Mouse (Mus musculus) liver, adult 2 months (tissue): ENCODE results near the gene Grb14. TPM values are rescaled to one million over a fixed set of nuclear protein-coding genes. Genes with fewer than 3 reads are reported as not detected.

Experiments
- DNase-seq: peaks from one replicate; pipeline ENCODE4 v3.0.0-alpha.2; 2011; ENCODE audit warnings: low read depth, low spot score; ENCODE audit errors: extremely low read depth
- H3K27ac ChIP-seq: fragments of 200-500 bp; replicated peaks from 2 replicates; pipeline ENCODE4 v1.5.1; 2012; ENCODE audit warnings: low read depth, mild to moderate bottlenecking, control low read depth, inconsistent platforms, low read length; ENCODE audit not compliant: insufficient read depth
- H3K27me3 ChIP-seq: fragments of 200-500 bp; 2 replicates; pipeline ENCODE4 v1.6.1; 2012; ENCODE audit warnings: mild to moderate bottlenecking, moderate library complexity, low read length, inconsistent platforms; ENCODE audit not compliant: control insufficient read depth, insufficient read depth
- H3K36me3 ChIP-seq: fragments of 200-500 bp; 2 replicates; pipeline ENCODE4 v1.6.1; 2012; ENCODE audit warnings: low read length, inconsistent platforms; ENCODE audit not compliant: control insufficient read depth, insufficient read depth
- H3K4me1 ChIP-seq: fragments of 200-500 bp; 2 replicates; pipeline ENCODE4 v1.6.1; 2011; ENCODE audit warnings: low read length; ENCODE audit not compliant: control insufficient read depth, insufficient read depth
- H3K4me3 ChIP-seq: fragments of 200-500 bp; 2 replicates; pipeline ENCODE4 v1.5.1; 2011; ENCODE audit warnings: low read depth, mild to moderate bottlenecking, control low read depth, low read length, moderate library complexity; ENCODE audit not compliant: insufficient read depth
- H3K79me2 ChIP-seq: fragments of 200-500 bp; 2 replicates; pipeline ENCODE4 v1.6.1; 2012; ENCODE audit warnings: inconsistent platforms, mild to moderate bottlenecking, low read length, moderate library complexity; ENCODE audit not compliant: control insufficient read depth, insufficient read depth
- H3K9ac ChIP-seq: fragments of 200-500 bp; 2 replicates; pipeline ENCODE4 v1.6.1; 2012; ENCODE audit warnings: low read depth, mild to moderate bottlenecking, control low read depth, inconsistent platforms, low read length
- CTCF ChIP-seq: fragments of 200-500 bp; IDR thresholded peaks from 2 replicates; pipeline ENCODE4 v1.5.1; 2011; ENCODE audit warnings: low read depth, low read length, control low read depth
- POLR2A ChIP-seq: fragments of 200-500 bp; IDR thresholded peaks from 2 replicates; pipeline ENCODE4 v1.6.1; 2011; ENCODE audit warnings: low read length, control low read depth; ENCODE audit not compliant: insufficient read depth; ENCODE audit errors: extremely low read depth
- WGBS: fragments of 180-500 bp; shearing (Covaris S2); methylation state at CpG from one replicate; pipeline ENCODE4 v1.1.7; 2018; 5-methylcytosine and 5-hydroxymethylcytosine counted together
- polyA plus RNA-seq: library from polyadenylated mRNA; depleted of rRNA; stranded (reverse); fragments of >200 nt; gene quantifications from 2 replicates; pipeline ENCODE4 v1.2.3, GENCODE M21; 2012; rRNA removed
- total RNA-seq: library from RNA; depleted of rRNA; stranded (reverse); fragments of >200 nt; gene quantifications from 2 replicates; pipeline ENCODE4 v1.2.3, GENCODE M21; 2014; rRNA removed

Grb14 gene
- total RNA-seq (43.8 and 47.6 TPM in 2 replicates), polyA plus RNA-seq (16.1 and 17.6 TPM in 2 replicates)

- Histone ChIP-seq H3K36me3 (no peaks in the 10 kb centered on the region), H3K4me1 (peaks cover 8% of the 10 kb centered on the region), H3K9ac (no peak within 1 kb of the TSS), H3K79me2 (peaks cover 12% of the 10 kb centered on the region; the same call in 1 of the 2 replicates), H3K27me3 (no peaks in the 10 kb centered on the region), H3K4me3 (no peak within 1 kb of the TSS), H3K27ac (no peak within 1 kb of the TSS)
- 97% methylated on average over 1 of the region's 1 CpGs for WGBS
- TF ChIP-seq CTCF: no peak
- TF ChIP-seq POLR2A: no peak
- no peak for DNase-seq
These were observed at the start of gene Grb14 for GRCm38 (mm10) chr2:65024887-65025286. Gene Grb14, minus strand, starts transcription at chr2:65024987.

GRCm38 (mm10) chr2:65072205-65072604 is 47.4 kb upstream of the Grb14 start:
- Histone ChIP-seq H3K4me3 (no peak overlapping the region), H3K79me2 (no peaks in the 10 kb centered on the region), H3K4me1 (no peaks in the 10 kb centered on the region), H3K27me3 (no peaks in the 10 kb centered on the region), H3K27ac (no peak overlapping the region), H3K36me3 (no peaks in the 10 kb centered on the region), H3K9ac (no peak overlapping the region)
- no peak for TF ChIP-seq POLR2A
- no peak for TF ChIP-seq CTCF
- 78% methylated on average over 3 of the region's 3 CpGs for WGBS
- no peak for DNase-seq

GRCm38 (mm10) chr2:65053764-65054163 is 29.0 kb upstream of the Grb14 start:
- no peaks in the 10 kb centered on the region for H3K36me3 ChIP-seq
- no peaks in the 10 kb centered on the region for H3K79me2 ChIP-seq
- 93% methylated on average over 2 of the region's 2 CpGs for WGBS
- H3K4me3 ChIP-seq: no peak overlapping the region
- no peak for TF ChIP-seq POLR2A
- TF ChIP-seq CTCF: no peak
- DNase-seq: no peak
- H3K27me3 ChIP-seq: no peaks in the 10 kb centered on the region
- no peaks in the 10 kb centered on the region for H3K4me1 ChIP-seq
- H3K27ac ChIP-seq: no peak overlapping the region
- no peak overlapping the region for H3K9ac ChIP-seq

- no peak overlapping the region for H3K9ac ChIP-seq
- H3K4me3 ChIP-seq: no peak overlapping the region
- no peaks in the 10 kb centered on the region for H3K27me3 ChIP-seq
- no peak overlapping the region for H3K27ac ChIP-seq
- H3K4me1 ChIP-seq: no peaks in the 10 kb centered on the region
- no peaks in the 10 kb centered on the region for H3K79me2 ChIP-seq
- no peaks in the 10 kb centered on the region for H3K36me3 ChIP-seq
- 97% methylated on average over 6 of the region's 6 CpGs for WGBS
- TF ChIP-seq CTCF: no peak
- TF ChIP-seq POLR2A: no peak
- no peak for DNase-seq
These were observed 27.6 kb upstream of the Grb14 start for GRCm38 (mm10) chr2:65052191-65053012.

- H3K36me3 ChIP-seq: no peaks in the 10 kb centered on the region
- H3K27ac ChIP-seq: no peak overlapping the region
- no peak for DNase-seq
- no peaks in the 10 kb centered on the region for H3K4me1 ChIP-seq
- H3K27me3 ChIP-seq: no peaks in the 10 kb centered on the region
- 93% methylated on average over 3 of the region's 3 CpGs for WGBS
- H3K79me2 ChIP-seq: no peaks in the 10 kb centered on the region
- H3K9ac ChIP-seq: no peak overlapping the region
- no peak for TF ChIP-seq POLR2A
- no peak overlapping the region for H3K4me3 ChIP-seq
These were observed 26.0 kb upstream of the Grb14 start for GRCm38 (mm10) chr2:65050776-65051175.
